Mouse (Mus musculus): ENCODE data around the gene Dusp27.

DNA sequence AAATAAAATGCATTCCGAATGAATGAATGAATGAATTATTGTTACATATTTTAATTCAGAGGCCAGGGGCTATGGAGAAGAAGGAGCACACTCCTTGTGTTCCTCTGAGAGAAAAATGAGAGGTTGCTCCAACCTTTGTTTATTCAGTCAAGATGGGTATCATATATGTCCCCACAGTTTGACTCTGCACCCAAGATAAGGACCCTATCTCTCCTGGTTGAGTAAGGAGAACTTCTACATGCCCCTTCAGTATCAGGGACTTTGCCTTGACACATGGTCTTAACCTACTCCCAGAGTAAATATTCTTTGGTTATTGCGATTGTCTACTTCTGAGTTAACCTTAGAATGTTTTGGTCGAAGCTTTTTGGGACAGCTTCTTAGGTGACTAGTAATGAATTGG is 63.9 kb downstream of the Dusp27 start:
- TF ChIP-seq CTCF (conservative IDR thresholded peaks at IDR 0.05; ENCODE audit: low read length) (no peak), NANOG (IDR thresholded peaks at IDR 0.05; ENCODE audit: borderline replicate concordance, low read length) (no peak)
